Mouse (Mus musculus): Measurements from ENCODE around the gene Ust. TPM values are rescaled to one million over a fixed set of nuclear protein-coding genes. Genes with fewer than 3 reads are reported as not detected.

The Ust gene
- polyA plus RNA-seq, 1 experiment: 1.5 TPM

DNA sequence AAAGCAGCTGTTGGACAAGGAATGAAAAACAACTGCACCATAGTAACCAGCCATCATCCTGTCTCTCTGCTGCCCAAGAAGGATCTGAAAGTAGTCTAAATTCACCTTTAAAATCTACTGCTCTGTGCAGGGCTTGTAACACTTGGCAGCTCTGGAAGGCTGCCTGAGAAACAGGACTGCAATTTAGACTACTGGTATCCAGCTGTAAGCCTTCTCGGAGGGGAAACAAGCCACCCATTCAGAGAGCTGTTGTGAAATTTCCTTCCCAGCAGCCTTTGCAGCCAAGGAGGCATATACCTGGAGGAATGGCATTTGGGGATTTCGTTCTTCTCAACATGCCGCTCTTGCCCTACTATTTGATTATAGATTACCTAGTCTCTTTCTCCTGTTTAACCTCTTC is 345.6 kb downstream of the Ust start:
- WGBS: 70% methylated on average over 3 of the region's 3 CpGs
- TF ChIP-seq CTCF (conservative IDR thresholded peaks at IDR 0.05; ENCODE audit: insufficient read depth, insufficient read length, low read depth, low read length): no peak
- no peak for TF ChIP-seq POLR2A (IDR thresholded peaks at IDR 0.05; ENCODE audit: low read depth, low read length)
- Histone ChIP-seq H3K27ac (ENCODE audit: insufficient read depth, low read depth, low read length) (no peak overlapping the region), H3K4me3 (ENCODE audit: insufficient read depth, low read depth, low read length) (no peak overlapping the region), H3K36me3 (ENCODE audit: control insufficient read depth, insufficient read depth, low read length) (no peaks in the 10 kb centered on the region), H3K27me3 (replicated peaks; ENCODE audit: control insufficient read depth, insufficient read depth, low read length) (no peaks in the 10 kb centered on the region), H3K4me1 (ENCODE audit: control insufficient read depth, insufficient read depth, low read length) (no peaks in the 10 kb centered on the region)
- no peak for DNase-seq

DNA sequence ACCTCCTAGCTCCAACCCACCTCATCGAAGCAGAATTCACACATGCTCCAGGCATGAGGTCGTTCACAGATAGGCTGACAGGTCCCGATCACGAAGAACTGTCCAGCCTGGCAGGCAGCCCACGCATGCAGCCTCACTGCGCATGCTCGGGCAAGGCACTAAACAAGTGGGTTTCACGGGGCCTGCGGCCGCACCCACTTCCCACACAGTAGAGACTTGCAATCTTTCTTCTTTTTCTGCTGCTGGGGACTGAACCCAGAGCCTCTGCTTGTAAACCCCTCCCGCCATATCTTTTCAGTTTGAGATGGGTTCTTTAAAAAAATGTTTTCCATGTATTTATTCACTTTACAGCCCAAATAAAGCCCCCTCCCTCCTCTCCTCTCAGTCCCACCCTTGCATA is 347.1 kb downstream of the Ust start:
- Histone ChIP-seq H3K27ac (ENCODE audit: insufficient read depth, low read depth, low read length) (no peak overlapping the region), H3K27me3 (replicated peaks; ENCODE audit: control insufficient read depth, insufficient read depth, low read length) (no peaks in the 10 kb centered on the region), H3K36me3 (ENCODE audit: control insufficient read depth, insufficient read depth, low read length) (no peaks in the 10 kb centered on the region), H3K4me3 (ENCODE audit: insufficient read depth, low read depth, low read length) (no peak overlapping the region), H3K4me1 (ENCODE audit: control insufficient read depth, insufficient read depth, low read length) (no peaks in the 10 kb centered on the region)
- TF ChIP-seq CTCF (conservative IDR thresholded peaks at IDR 0.05; ENCODE audit: insufficient read depth, insufficient read length, low read depth, low read length): no peak
- 93% methylated on average over 11 of the region's 11 CpGs for WGBS
- no peak for DNase-seq
